Mouse (Mus musculus): ENCODE measurements around the gene Plekha5.
"Not testable (repeated sequence)": the region's sequence is repeated elsewhere in the genome, so short reads cannot be mapped to it uniquely, and the experiment has no call there.

The Plekha5 gene

GRCm38 (mm10) chr6:140586714-140587259 is 162.9 kb downstream of the Plekha5 start:
- DNase-seq: no peak

- DNase-seq: no peak
Observed at GRCm38 (mm10) chr6:140591331-140591730, 167.5 kb downstream of the Plekha5 start.

- no peak for DNase-seq
Observed at GRCm38 (mm10) chr6:140592713-140593112, 168.9 kb downstream of the Plekha5 start.

GRCm38 (mm10) chr6:140593420-140594170 is 169.7 kb downstream of the Plekha5 start:
- DNase-seq: peak; percentile 68

- DNase-seq: not testable (repeated sequence)
Observed at GRCm38 (mm10) chr6:140595551-140595950, 171.7 kb downstream of the Plekha5 start.

GRCm38 (mm10) chr6:140597381-140598329 is 173.8 kb downstream of the Plekha5 start:
- DNase-seq: no peak

- DNase-seq: no peak
Observed at GRCm38 (mm10) chr6:140598516-140598915, 174.7 kb downstream of the Plekha5 start.

- DNase-seq: no peak
Observed at GRCm38 (mm10) chr6:140599337-140599736, 175.5 kb downstream of the Plekha5 start.

- not testable (repeated sequence) for DNase-seq
Observed at GRCm38 (mm10) chr6:140600671-140601070, 176.8 kb downstream of the Plekha5 start.

- no peak for DNase-seq
Observed at GRCm38 (mm10) chr6:140601175-140601574, 177.3 kb downstream of the Plekha5 start.

GRCm38 (mm10) chr6:140603228-140603944 is 179.5 kb downstream of the Plekha5 start:
- DNase-seq: no peak

GRCm38 (mm10) chr6:140605173-140605572 is 181.3 kb downstream of the Plekha5 start:
- DNase-seq: not testable (repeated sequence)

- no peak for DNase-seq
Observed at GRCm38 (mm10) chr6:140605732-140606131, 181.9 kb downstream of the Plekha5 start.

- DNase-seq: no peak
Observed at GRCm38 (mm10) chr6:140606534-140606933, 182.7 kb downstream of the Plekha5 start.

GRCm38 (mm10) chr6:140608666-140609065 is 184.8 kb downstream of the Plekha5 start:
- no peak for DNase-seq

- no peak for DNase-seq
Observed at GRCm38 (mm10) chr6:140609533-140609932, 185.7 kb downstream of the Plekha5 start.

GRCm38 (mm10) chr6:140610117-140610516 is 186.3 kb downstream of the Plekha5 start:
- DNase-seq: no peak

GRCm38 (mm10) chr6:140611282-140611681 is 187.4 kb downstream of the Plekha5 start:
- DNase-seq: no peak

GRCm38 (mm10) chr6:140611893-140612473 is 188.1 kb downstream of the Plekha5 start:
- DNase-seq: no peak

GRCm38 (mm10) chr6:140613822-140614221 is 190.0 kb downstream of the Plekha5 start:
- DNase-seq: no peak

- DNase-seq: peak; percentile 34
Observed at GRCm38 (mm10) chr6:140614711-140615110, 190.9 kb downstream of the Plekha5 start.

Measured in kidney, postnatal 10 days (tissue).